Mouse (Mus musculus) gastrocnemius, adult 2 months (tissue): ENCODE data around the gene Galnt7. TPM values are rescaled to one million over a fixed set of nuclear protein-coding genes. Genes with fewer than 3 reads are reported as not detected.

ENCODE experiments used
- DNase-seq: peaks from one replicate; pipeline ENCODE4 v3.0.0; 2022
- H3K27ac ChIP-seq: fragments of 200-600 bp; 2 replicates; pipeline ENCODE4 v1.8.1; 2022; ENCODE audit warnings: mild to moderate bottlenecking
- H3K4me3 ChIP-seq: fragments of 200-600 bp; 2 replicates; pipeline ENCODE4 v1.8.1; 2022; ENCODE audit warnings: mild to moderate bottlenecking, moderate library complexity
- CTCF ChIP-seq: fragments of 200-600 bp; IDR thresholded peaks from 2 replicates; pipeline ENCODE4 v1.8.1; 2022; ENCODE audit warnings: antibody characterized with exemption, mild to moderate bottlenecking, moderate library complexity
- intact Hi-C: fragments of 180-260 bp; cut with DNase I; formaldehyde crosslinking; loops from one replicate; pipeline ENCODE4 v1.15.1; 2025
- total RNA-seq, 2 experiments: library from RNA; stranded (reverse); gene quantifications; 2 replicates each; pipeline ENCODE4 v1.2.3; 2021

Galnt7 gene
- total RNA-seq, 2 experiments from 2014 or later = 2.5 to 3.0 TPM

DNA sequence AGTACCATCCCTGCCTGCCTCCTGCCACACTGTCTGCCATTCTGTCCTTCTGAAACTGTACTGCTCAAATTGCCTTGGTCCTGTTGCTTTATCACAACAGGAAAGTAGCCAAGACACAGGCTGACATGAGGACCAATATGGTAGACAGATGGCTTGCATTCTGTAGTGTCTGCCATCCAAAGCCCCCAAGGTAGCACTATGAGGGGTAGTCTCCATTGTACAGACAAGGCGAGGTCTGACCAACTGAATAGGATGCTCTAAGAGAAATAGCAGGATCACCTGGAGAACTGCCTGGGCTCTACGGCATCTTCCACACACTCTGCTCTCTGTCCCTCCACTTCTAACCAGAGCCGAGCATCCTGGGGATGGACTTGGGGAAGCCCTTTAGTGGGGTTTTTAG, 29.8 kb downstream of the Galnt7 start:
- intact Hi-C loops = no loop called here
- Histone ChIP-seq H3K4me3 (no peak overlapping the region), H3K27ac (no peak overlapping the region)
- DNase-seq = no peak
- no peak for TF ChIP-seq CTCF

DNA sequence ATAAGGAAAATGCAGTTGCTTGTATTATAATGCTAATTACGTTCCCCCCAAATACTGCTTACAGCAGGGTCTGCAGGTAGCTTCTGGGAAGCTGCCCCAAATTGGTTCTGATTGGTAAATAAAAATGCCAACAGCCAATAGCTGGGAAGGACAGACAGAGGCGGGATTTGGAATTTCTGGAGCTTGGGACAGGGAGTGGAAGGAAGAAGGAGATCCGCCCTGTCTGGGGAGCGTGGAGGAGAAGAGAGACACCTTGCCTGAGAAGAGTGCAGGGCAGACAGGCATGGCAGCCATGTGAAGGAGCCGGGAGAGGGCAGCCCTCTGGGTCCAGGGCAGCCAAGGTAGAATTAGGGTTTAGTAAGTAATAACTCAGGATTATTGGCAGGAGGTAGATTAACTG, 35.9 kb downstream of the Galnt7 start:
- Histone ChIP-seq H3K4me3 (no peak overlapping the region), H3K27ac (no peak overlapping the region)
- DNase-seq = no peak
- TF ChIP-seq CTCF = no peak
- intact Hi-C loops = loop anchor here (5.0 kb wide), 1 partner anchor 40 kb away; no protein-coding TSS in a partner anchor

DNA sequence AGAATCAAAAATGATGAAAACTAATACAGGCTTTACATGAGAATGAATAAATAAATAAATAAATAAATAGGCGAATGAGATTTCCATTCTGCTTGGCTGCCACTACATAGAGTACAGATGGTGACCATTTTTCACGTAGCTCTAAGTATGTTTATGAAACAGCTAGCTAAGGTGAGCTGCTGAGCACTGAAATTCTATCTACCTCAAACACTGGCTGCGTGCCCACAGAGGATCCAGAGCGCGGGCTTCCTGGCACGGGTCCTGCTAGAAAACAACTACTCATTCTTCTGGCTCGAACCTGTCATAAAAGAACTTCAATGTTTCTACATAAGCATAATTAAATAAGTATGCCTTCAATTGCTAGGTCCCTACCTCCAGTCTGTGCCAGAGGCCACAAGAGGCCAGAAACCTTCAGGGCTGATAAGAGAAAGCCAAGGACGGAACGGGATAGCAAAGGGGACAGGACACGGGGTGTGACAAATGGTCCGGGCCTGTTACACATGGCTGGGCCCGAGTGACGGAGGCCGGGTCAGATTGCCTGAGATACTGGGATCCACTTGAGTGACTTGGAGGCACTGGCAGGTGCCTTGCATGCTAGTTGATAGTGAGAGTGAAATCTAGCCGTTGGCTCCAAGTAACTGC, 37.7 kb downstream of the Galnt7 start:
- peak overlapping the region; percentile 81 for H3K27ac ChIP-seq
- intact Hi-C loops = loop anchor here (5.0 kb wide), 1 partner anchor 38 kb away; no protein-coding TSS in a partner anchor
- DNase-seq = peak; percentile 61
- no peak for TF ChIP-seq CTCF
- H3K4me3 ChIP-seq = peak overlapping the region; percentile 47

DNA sequence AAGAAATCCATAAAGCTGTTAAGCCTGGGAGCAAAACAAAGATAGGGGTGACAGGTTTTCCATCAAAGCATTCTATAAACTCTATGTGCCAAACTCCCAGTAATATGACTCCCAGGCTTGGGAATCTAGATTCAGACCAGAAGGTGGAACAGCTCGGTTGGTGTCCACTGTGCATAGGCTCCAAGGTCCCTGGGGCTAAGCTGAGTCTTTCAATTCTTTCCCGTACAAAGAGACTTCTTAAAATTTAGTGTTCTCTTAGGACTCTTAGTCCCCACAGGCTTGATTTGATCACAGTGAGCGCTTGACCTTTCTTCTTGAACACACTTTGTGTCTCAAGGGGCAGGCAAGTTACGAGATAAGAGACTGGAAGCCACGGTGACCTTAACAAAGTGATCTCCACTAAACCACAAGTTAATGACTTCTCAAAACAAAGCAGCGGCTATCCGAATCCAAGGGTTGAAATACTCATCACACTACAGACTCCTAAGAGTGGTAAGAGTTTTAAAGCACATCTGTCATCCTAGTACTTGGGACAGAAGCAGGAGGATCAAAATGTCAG, 41.3 kb downstream of the Galnt7 start:
- peak overlapping the region; percentile 53 for H3K4me3 ChIP-seq
- intact Hi-C loops = no loop called here
- H3K27ac ChIP-seq = peak overlapping the region; percentile 71
- no peak for TF ChIP-seq CTCF
- DNase-seq = no peak

DNA sequence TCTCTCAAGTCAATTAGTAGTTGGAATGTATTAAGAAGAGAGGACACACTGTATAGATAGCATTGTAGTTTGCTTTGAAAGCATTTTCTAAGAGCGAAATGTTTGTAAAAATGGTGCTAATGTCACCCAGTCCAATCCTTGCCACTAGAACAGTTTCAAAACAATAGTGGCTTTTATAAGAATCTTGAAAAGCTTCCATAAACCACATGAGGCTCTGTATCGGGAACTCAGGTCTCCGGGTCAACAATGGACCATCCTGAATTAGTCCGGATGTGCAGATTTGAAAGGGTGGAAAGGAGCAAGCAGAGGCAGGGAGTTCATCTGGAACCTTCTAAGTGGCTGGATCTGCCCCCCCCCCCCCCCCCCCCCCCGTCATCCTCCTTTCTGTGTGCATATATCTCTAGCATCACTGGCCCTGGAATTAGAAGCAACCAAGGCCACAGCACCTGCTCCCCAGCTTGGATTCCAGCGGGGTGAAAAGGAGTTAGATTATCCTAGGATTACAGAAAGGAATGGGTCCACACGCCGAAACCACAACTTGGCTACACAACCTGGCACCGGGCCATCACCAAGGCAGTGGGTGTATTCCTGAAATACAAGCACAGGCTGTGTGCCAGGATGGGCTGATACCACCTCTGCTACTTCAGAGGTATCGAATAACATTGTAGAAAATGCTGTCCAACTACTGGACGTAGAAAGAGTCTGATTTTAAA, 42.0 kb downstream of the Galnt7 start:
- peak overlapping the region; percentile 71 for H3K27ac ChIP-seq
- peak; percentile 70 for DNase-seq
- peak overlapping the region; percentile 53 for H3K4me3 ChIP-seq
- no peak for TF ChIP-seq CTCF
- intact Hi-C loops = no loop called here

DNA sequence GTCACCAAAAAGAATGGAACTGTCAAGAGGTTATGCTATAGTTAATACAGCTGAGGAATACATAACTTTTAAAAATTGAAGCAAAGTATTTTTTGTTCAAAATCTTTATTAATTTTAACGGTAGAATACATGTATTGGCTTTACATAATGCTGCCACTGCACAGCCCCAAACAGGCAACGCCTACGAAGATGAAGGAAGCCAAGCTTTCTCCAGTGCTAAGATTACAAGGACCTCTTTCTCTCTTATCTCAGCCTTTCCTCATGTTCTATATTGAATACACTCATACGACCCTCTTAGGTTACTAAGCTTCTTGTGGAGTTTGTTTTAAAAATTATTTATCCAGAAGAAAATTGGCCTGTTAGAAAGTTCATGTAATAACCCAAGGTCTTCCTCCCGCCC, 50.3 kb downstream of the Galnt7 start:
- H3K27ac ChIP-seq = no peak overlapping the region
- no peak overlapping the region for H3K4me3 ChIP-seq
- TF ChIP-seq CTCF = no peak
- no peak for DNase-seq
- intact Hi-C loops = no loop called here

DNA sequence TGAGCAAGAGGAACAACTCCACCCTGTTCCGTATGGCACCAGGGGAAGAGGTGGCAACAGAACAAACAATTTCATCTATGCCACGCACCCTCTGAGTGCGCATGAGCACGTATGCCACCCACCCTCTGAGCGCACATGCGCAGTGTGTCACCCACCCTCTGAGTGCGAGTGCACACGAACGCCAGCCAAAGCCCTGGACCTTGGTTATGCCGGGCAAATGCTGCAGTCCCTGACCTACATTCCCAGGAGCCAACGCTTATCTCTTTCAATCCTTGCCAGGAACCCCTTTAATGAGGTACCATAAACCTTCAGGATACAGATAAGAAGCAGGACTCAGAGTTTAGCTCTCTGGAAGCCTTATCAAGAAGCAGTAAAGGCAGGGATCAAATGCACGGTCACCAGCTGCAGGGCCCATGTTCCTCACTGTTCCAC, 50.8 kb downstream of the Galnt7 start:
- no peak for TF ChIP-seq CTCF
- DNase-seq = no peak
- intact Hi-C loops = no loop called here

DNA sequence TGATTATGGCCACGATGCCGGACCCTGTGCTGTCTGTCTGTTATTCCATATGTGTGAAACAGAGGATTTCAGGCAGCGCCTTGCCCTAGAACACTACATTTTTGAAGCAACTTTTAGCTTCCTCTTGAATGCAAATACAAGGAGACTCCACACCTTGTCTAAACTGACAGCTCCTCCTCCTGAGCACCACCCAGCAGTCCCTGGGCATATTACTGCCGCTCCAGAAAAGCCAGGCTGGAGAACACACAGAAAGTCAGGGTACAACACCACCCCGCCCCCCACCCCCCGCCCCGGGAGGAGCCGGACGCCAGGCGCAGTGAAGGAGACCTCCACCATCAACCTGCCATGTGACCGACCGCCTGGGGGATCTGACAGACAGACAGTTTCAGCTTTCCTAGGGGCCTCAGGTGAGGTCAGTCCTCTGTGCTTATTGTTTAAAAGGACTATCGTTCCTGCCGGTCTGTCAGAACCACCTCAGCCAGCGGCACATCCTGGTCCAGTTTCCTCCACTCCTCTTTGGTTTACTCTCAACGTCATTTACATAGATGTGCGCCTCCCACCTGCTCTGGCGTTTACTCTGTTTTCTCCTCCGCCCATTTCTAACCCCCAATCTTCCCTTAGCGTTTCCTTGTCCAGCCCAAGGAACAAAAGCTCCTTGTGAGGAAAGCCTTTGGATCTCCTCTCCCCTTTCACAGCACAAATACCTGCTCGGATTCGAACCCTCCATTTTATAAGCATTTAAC, 52.8 kb downstream of the Galnt7 start:
- intact Hi-C loops = no loop called here
- TF ChIP-seq CTCF = no peak
- Histone ChIP-seq H3K4me3 (no peak overlapping the region), H3K27ac (no peak overlapping the region)
- no peak for DNase-seq

More for the DNA sequence above, 50.8 kb downstream of the Galnt7 start:
- Histone ChIP-seq H3K27ac (no peak overlapping the region), H3K4me3 (no peak overlapping the region)

DNA sequence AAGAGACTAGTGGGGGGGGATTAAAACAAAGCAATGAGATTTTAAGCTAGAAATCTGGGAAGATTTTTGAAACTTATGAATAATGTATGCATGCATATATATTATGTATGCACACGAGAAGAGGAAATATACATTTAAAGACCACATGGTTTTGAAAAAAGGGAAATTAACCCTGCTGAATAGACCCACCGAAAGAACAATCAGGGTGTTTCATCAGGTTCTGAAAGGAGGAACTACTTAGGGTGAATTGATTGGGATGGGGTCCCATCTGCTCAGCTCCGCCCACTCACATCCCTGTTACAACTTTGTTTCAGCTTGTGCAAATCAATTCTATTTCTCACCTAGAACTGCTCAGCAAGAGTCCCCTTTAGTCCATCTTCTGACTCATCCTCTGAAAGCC, 57.0 kb downstream of the Galnt7 start:
- intact Hi-C loops = no loop called here
- H3K4me3 ChIP-seq = no peak overlapping the region
- no peak overlapping the region for H3K27ac ChIP-seq
- no peak for TF ChIP-seq CTCF
- no peak for DNase-seq

DNA sequence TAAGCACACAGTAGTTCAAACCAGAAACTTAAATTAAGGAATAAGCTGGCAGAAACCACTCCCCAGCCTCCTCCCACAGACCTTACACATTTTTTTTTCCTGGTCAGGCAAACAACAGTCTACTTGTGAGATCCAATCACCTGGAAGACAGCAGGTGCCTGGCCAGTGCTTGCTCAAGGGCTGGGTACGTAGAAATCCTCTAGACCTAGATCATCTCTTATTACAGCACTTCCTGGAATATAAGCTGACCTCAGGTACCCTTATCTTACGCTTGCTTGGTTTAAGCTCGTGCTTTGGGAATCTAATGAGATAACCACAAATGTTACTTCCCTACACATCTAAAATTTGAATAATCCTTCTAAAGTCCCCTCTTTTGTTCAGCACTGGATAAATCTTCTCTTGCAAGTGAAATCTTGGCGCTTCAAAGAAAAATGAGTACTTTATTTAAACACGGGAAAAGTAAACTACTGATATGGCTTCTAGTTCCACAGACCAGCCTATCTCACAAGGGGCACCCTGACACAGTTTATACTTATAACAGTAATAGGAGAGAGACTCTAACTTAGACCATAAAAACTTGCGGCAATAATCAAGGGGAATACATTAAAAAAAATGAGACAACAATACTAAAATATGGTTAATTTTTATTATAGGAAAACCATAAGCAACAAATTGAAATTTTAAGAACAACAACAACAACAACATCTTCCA, 58.5 kb downstream of the Galnt7 start:
- no peak for DNase-seq
- intact Hi-C loops = no loop called here

DNA sequence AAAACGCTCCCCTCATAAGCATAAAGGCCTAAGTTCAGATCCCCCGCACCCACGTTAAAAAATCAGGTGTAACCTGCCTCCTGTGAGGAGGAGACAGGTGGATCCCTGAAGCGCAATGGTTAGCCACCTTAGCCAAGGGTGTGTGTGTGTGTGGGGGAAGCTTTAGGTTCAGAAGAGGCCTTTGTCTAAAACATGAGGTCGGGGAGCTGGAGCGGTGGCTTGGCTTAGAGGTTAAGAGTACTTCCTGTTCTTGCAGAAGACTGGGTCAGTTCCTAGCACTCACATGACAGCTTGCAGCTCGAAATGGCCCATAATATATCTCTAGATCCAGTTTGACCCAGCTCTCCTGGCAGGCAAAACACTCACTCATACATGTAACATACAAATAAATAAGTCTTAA, 60.2 kb downstream of the Galnt7 start:
- TF ChIP-seq CTCF = no peak
- no peak for DNase-seq
- intact Hi-C loops = no loop called here
- no peak overlapping the region for H3K27ac ChIP-seq
- H3K4me3 ChIP-seq = no peak overlapping the region

More for the DNA sequence above, 58.5 kb downstream of the Galnt7 start:
- TF ChIP-seq CTCF = no peak
- peak overlapping the region; percentile 71 for H3K27ac ChIP-seq
- no peak overlapping the region for H3K4me3 ChIP-seq

DNA sequence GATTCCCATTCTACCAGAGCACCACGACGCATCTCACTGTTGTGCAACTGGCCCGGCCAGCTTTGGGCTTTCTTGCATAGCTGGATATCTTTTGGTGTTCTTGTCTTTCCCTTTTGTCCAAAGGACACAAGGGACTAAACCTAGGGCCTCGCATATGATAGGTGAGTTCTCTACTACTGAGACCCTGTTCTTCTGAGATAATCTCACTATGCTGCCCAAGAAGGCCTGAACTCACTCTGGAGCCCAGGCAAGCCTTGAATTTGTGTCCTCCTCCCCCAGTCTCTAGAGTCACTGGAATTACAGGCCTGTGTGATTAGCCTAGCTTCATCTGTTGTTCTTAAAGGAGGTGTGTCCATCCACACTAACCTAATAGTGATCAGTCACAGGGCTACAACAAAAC, 61.2 kb downstream of the Galnt7 start:
- H3K4me3 ChIP-seq = no peak overlapping the region
- no peak overlapping the region for H3K27ac ChIP-seq
- intact Hi-C loops = no loop called here
- no peak for TF ChIP-seq CTCF
- DNase-seq = no peak

DNA sequence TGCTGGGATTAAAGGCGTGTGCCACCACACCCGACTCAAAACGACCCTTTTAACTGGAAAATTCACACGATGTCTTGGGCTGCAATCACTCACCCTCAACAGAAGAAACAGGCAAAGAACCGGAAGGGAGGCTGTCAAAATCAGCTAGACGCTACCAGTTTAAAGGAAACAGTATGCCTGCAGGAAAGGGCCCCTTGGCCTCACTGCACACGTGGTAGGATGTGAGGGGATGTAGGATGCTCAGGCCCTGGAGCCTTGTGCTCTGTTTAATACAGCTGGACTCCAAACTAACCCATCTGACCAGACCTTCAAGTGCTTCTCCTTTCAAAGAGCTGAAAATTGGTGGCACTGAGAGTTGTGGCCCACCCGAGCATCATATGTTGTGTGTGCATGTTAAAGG, 62.8 kb downstream of the Galnt7 start:
- no peak for TF ChIP-seq CTCF
- Histone ChIP-seq H3K4me3 (no peak overlapping the region), H3K27ac (no peak overlapping the region)
- no peak for DNase-seq
- intact Hi-C loops = no loop called here
